Mouse (Mus musculus): ENCODE measurements at regions not wholly inside any gene's neighbourhood (a gene's known extent, or its start where the extent isn't known, plus 50 kb on each side); places are given as distances from the start of the nearest gene placed in this dataset.

- TF ChIP-seq CTCF (IDR thresholded peaks at IDR 0.05; ENCODE audit: insufficient read depth, low read length) (no peak), POLR2A (IDR thresholded peaks at IDR 0.05; ENCODE audit: borderline replicate concordance, extremely low read depth, low read depth, low read length) (no peak)
- 21% methylated on average over 2 of the region's 2 CpGs for WGBS
- no peak overlapping the region for H3K4me3 ChIP-seq (replicated peaks; ENCODE audit: extremely low read depth, low read depth, low read length)
- H3K4me1 ChIP-seq (ENCODE audit: control insufficient read depth, insufficient read depth, low read length): no peaks in the 10 kb centered on the region
- no peak for DNase-seq
These were observed 52.7 kb upstream of the Tut7 start for GRCm38 (mm10) chr13:59875637-59876036.

- TF ChIP-seq CTCF (IDR thresholded peaks at IDR 0.05; ENCODE audit: insufficient read depth, low read length) (no peak), POLR2A (IDR thresholded peaks at IDR 0.05; ENCODE audit: borderline replicate concordance, extremely low read depth, low read depth, low read length) (no peak)
- 75% methylated on average over 7 of the region's 7 CpGs for WGBS
- Histone ChIP-seq H3K4me3 (replicated peaks; ENCODE audit: extremely low read depth, low read depth, low read length) (no peak overlapping the region), H3K4me1 (ENCODE audit: control insufficient read depth, insufficient read depth, low read length) (no peaks in the 10 kb centered on the region)
- no peak for DNase-seq
These were observed 51.4 kb upstream of the Tut7 start for GRCm38 (mm10) chr13:59874137-59874931.
